Mouse (Mus musculus) c-Kit-negative CD71-positive TER-119-positive erythroid progenitor cells, embryonic 14.5 days (primary cell): ENCODE measurements around the gene Saa2.

Experiments used
- DNase-seq: peaks from one replicate; pipeline ENCODE4 v3.0.0-alpha.2; 2013; ENCODE audit warnings: low read depth, low spot score

Saa2 gene

GRCm38 (mm10) chr7:46762601-46763000 is 11.0 kb downstream of the Saa2 start:
- no peak for DNase-seq

- no peak for DNase-seq
These were observed 13.1 kb downstream of the Saa2 start for GRCm38 (mm10) chr7:46764672-46765071.

DNA sequence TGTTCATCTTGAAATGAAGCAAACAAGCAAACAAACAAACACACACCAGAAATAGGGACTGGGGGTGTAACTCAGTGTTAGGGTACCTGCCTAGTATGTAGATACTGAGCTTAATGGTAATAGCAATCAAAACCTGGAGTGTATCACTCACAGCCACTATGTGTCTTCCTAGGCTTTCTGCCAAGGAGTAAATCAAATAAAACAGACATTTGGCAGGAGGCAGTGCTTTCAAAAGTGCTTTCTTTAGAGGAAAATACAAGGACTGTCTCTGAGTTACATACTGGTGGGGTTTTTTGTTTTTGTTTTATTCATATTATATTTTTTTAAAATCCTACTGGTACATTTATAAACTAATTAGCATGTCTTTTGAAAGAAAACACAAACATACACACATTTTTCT is 15.8 kb downstream of the Saa2 start:
- DNase-seq: no peak

DNA sequence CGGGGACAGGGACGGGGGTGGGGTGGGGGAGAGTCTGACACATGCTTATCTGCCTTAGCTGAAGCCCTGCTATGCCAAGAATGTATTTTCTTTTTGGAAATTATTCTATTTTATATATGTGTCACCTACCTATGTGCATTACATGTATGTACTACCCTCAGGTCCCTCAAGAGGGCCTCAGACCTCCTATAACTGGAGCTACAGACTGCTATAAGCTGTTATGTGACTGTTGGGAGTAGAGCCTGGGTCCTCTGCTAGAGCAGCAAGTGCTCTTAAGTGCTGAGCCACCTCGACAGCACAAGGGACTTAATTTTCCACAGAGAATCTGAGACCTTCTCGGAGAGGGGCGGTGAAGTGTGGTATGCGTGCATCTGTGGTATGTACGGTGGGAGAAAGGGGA is 16.9 kb downstream of the Saa2 start:
- no peak for DNase-seq

DNA sequence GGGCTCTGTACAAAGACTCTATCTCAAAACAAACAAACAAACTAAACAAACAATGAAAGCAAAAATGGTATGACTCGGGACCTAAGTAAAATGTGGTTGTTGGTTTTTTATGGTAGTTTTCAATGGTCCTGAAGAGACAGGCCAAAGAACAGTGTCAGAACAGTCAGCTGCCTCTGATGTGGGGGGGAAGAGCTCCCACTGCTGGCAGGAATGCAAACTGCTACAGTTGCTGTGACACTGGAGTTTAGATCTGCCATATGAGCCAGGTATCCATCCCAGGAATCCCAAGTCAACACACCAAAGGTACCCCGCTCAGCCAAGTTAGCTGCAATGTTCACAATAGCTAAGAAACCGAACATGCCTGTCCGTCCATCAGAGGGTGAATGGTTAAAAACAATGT is 19.1 kb downstream of the Saa2 start:
- no peak for DNase-seq

GRCm38 (mm10) chr7:46789177-46789849 is 37.7 kb downstream of the Saa2 start:
- no peak for DNase-seq

DNA sequence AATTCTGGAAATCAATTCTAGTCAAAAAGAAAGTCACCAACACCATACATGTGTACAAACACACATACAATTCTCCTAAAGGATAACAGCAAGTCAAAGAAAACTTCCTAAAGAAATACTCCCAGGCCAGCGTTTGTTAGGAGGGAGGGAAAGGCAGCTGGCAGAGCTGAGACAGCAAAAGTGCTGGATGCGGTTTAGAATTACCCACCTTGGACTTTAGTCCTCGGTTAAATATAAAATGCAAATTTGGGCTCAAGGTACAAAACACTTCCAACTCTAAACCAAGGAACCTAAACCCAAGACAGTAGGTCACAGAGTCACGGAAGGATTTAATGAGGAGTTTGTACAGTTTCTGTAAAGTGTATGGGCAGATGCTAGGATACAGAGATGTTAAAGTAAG is 42.3 kb downstream of the Saa2 start:
- DNase-seq: no peak

- peak; percentile 92 for DNase-seq
These were observed 44.0 kb downstream of the Saa2 start, which contains the start of the genes Hps5 and Gtf2h1 for GRCm38 (mm10) chr7:46795287-46796205. Gene Hps5, minus strand, starts transcription at chr7:46796064. Gene Gtf2h1, plus strand, starts transcription at chr7:46796103.

DNA sequence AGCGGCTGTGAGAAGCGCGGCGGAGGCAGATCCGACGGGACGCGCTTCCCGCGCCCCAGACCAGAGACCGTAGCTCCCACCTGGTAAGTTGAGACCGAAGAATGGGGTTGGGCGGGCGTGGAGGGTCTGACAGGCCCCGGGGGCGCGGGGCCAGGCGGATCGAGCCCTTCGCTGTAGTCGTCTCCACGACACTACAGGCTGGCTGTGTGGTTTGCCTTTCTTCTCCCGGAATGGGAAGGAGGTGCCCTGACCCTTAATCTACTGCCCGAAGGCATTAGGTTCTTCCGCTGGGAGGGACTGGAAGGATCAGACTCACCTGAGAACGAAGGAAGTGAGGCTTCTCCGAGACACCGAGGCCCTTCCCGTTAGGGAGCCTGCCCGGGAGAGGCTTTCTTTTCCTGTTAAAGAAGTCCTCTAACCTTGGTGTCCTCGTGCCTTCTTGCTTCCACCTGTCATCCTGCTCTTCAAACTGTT is 44.7 kb downstream of the Saa2 start:
- no peak for DNase-seq

GRCm38 (mm10) chr7:46796779-46797178 is 45.2 kb downstream of the Saa2 start:
- DNase-seq: no peak
